Comparison of ENCODE assay signal across 20 mouse cellular contexts in genomic region chr8:26535816-26536215, GRCm38 (mm10).
DNase-seq lines count a peak whose midpoint lies in the region; ATAC-seq and TF ChIP-seq lines count a peak whose summit lies in the region.
"Had no signal": no experiment of that assay in that cellular context is flagged by ENCODE, and none has a peak within 500 bp of the region (broad histone marks: within the 10 kb centered on the region; RNA-seq: fewer than 3 reads in every experiment).

No protein-coding gene starts in this region.

- intact Hi-C loops in left cerebral cortex, postnatal 10 days (cut with DNase I), result no loop called here
- intact Hi-C loops in left cerebral cortex, adult 2 months (cut with DNase I), result loop anchor here (2.0 to 5.0 kb wide), 2 partner anchors 71 to 245 kb away; no protein-coding TSS in a partner anchor

- no peak for ATAC-seq in intestine, postnatal 0 days
- ATAC-seq: forebrain, postnatal 0 days; midbrain, embryonic 13.5 days had no signal

- H3K4me3 ChIP-seq in left cerebral cortex, adult 2 months, result no peak overlapping the region
- H3K4me3 ChIP-seq in intestine, postnatal 0 days (ENCODE audit: low read depth, low read length), result no peak overlapping the region
- H3K4me3 ChIP-seq: forebrain, embryonic 10.5 days; heart, adult 2 months; hindbrain, embryonic 10.5 days; limb, embryonic 15.5 days; liver, embryonic 15.5 days; midbrain, embryonic 13.5 days; neural tube, embryonic 12.5 days had no signal

- H3K36me3 ChIP-seq in intestine, postnatal 0 days (ENCODE audit: control insufficient read depth, insufficient read depth), result no peaks in the 10 kb centered on the region
- H3K36me3 ChIP-seq: forebrain, embryonic 10.5 days; hindbrain, embryonic 10.5 days; limb, embryonic 15.5 days; liver, embryonic 15.5 days; midbrain, embryonic 13.5 days; neural tube, embryonic 12.5 days had no signal

- H3K4me1 ChIP-seq in intestine, postnatal 0 days (replicated peaks; ENCODE audit: control insufficient read depth, insufficient read depth, low read length), result no peaks in the 10 kb centered on the region
- H3K4me1 ChIP-seq: forebrain, embryonic 10.5 days; liver, embryonic 15.5 days; midbrain, embryonic 13.5 days; neural tube, embryonic 12.5 days had no signal

- H3K9me3 ChIP-seq in intestine, postnatal 0 days (ENCODE audit: control insufficient read depth), result no peaks in the 10 kb centered on the region
- H3K9me3 ChIP-seq: forebrain, embryonic 10.5 days; hindbrain, embryonic 10.5 days; limb, embryonic 15.5 days; liver, embryonic 15.5 days; midbrain, embryonic 13.5 days; neural tube, embryonic 12.5 days had no signal

- H3K9ac ChIP-seq in intestine, postnatal 0 days (ENCODE audit: low read depth, low read length), result no peak overlapping the region
- H3K9ac ChIP-seq: forebrain, postnatal 0 days; limb, embryonic 15.5 days; liver, embryonic 15.5 days; midbrain, embryonic 13.5 days; neural tube, embryonic 12.5 days had no signal

- TF ChIP-seq CTCF in left cerebral cortex, adult 2 months (IDR thresholded peaks at IDR 0.05), result no peak
- TF ChIP-seq CTCF in intestine, postnatal 0 days (IDR thresholded peaks at IDR 0.05; ENCODE audit: low read depth), result no peak

- no peaks in the 10 kb centered on the region for H3K27me3 ChIP-seq in intestine, postnatal 0 days (replicated peaks; ENCODE audit: control insufficient read depth, insufficient read depth, low read length)
- H3K27me3 ChIP-seq: liver, embryonic 15.5 days; midbrain, embryonic 13.5 days; neural tube, embryonic 12.5 days had no signal

- H3K4me2 ChIP-seq in intestine, postnatal 0 days (replicated peaks; ENCODE audit: low read depth), result no peak overlapping the region
- H3K4me2 ChIP-seq: limb, embryonic 15.5 days; liver, embryonic 15.5 days; midbrain, embryonic 13.5 days; neural tube, embryonic 12.5 days had no signal

- WGBS in intestine, postnatal 0 days, result 22% methylated on average over 3 of the region's 3 CpGs

- no peak overlapping the region for H3K27ac ChIP-seq in left cerebral cortex, adult 2 months
- H3K27ac ChIP-seq in intestine, postnatal 0 days (ENCODE audit: low read depth, low read length), result no peak overlapping the region
- H3K27ac ChIP-seq: forebrain, embryonic 10.5 days; heart, adult 2 months; hindbrain, embryonic 10.5 days; limb, embryonic 15.5 days; liver, embryonic 15.5 days; midbrain, embryonic 13.5 days; neural tube, embryonic 12.5 days had no signal

- peak; percentile 15 to 67 for DNase-seq in frontal cortex, adult 2 months (ENCODE audit: extremely low spot score in 1 of 2, low spot score in 1 of 2)
- no peak for DNase-seq in frontal cortex, postnatal 14 days (ENCODE audit: low spot score in 2 of 2)
- DNase-seq in left cerebral cortex, adult 18-20 months (ENCODE audit: low spot score in 2 of 2), result peak; percentile 4 to 42
- DNase-seq in left cerebral cortex, postnatal 10 days (ENCODE audit: extremely low spot score in 1 of 2, low spot score in 2 of 2), result no peak
- DNase-seq in left cerebral cortex, adult 2 months (ENCODE audit: extremely low spot score in 1 of 2, low spot score in 2 of 2), result peak; percentile 17 to 18
- peak; percentile 11 to 31 for DNase-seq in right cerebral cortex, postnatal 36 days (ENCODE audit: low spot score in 2 of 2)
- no peak for DNase-seq in urinary bladder, postnatal 14 days (ENCODE audit: low spot score)
- DNase-seq: cerebellum, adult 8-10 months; forebrain, postnatal 0 days; gastrocnemius, postnatal 14 days; heart, adult 2 months; kidney, adult 8-10 months; kidney, postnatal 36 days had no signal

Comparison
In these comparisons a context has a peak if more than half of its experiments do, and no peak if none do; other contexts are left out.
1. DNase-seq: peak in frontal cortex, adult 2 months (2 of 2), left cerebral cortex, adult 18-20 months (2 of 2), left cerebral cortex, adult 2 months (2 of 2) and right cerebral cortex, postnatal 36 days (2 of 2); none in frontal cortex, postnatal 14 days (0 of 2), left cerebral cortex, postnatal 10 days (0 of 2) and urinary bladder, postnatal 14 days (single experiment).